Mouse (Mus musculus) heart, embryonic 14.5 days (tissue): ENCODE data around the gene Hbb-y. TPM values are rescaled to one million over a fixed set of nuclear protein-coding genes. Genes with fewer than 3 reads are reported as not detected.
"Not testable (repeated sequence)": the region's sequence is repeated elsewhere in the genome, so short reads cannot be mapped to it uniquely, and the experiment has no call there.

ENCODE experiments used
- ATAC-seq: fragments of 200-750 bp; cut with Nextera tagmentation; 2 replicates; pipeline ENCODE4 v1.8.0; 2017; ENCODE audit warnings: low read depth, moderate TSS enrichment; ENCODE audit not compliant: insufficient number of reproducible peaks, insufficient read depth, low FRiP score
- H3K27ac ChIP-seq, 2 experiments: fragments of 200-500 bp in 1 of 2; fragments of 300-500 bp in 1 of 2; sonication (generic) in 1 of 2; replicated peaks in 1 of 2; 2 replicates each; pipeline ENCODE4 v1.5.1; 2012 to 2014; ENCODE audit warnings: low read depth in 2 of 2, low read length in 2 of 2, control low read depth in 1 of 2, mild to moderate bottlenecking in 1 of 2, mixed read lengths in 1 of 2; ENCODE audit not compliant: control insufficient read depth in 1 of 2, insufficient read depth in 1 of 2
- H3K27me3 ChIP-seq: fragments of 300-500 bp; sonication (generic); 2 replicates; pipeline ENCODE4 v1.6.1; 2014; ENCODE audit warnings: mild to moderate bottlenecking, low read length, control low read depth; ENCODE audit not compliant: control insufficient read depth, insufficient read depth
- H3K36me3 ChIP-seq: fragments of 300-500 bp; sonication (generic); 2 replicates; pipeline ENCODE4 v1.6.1; 2014; ENCODE audit warnings: mild to moderate bottlenecking, control low read depth, low read length, mixed read lengths; ENCODE audit not compliant: control insufficient read depth, insufficient read depth
- H3K4me1 ChIP-seq, 2 experiments: fragments of 200-500 bp in 1 of 2; fragments of 300-500 bp in 1 of 2; sonication (generic) in 1 of 2; 2 replicates each; pipeline ENCODE4 v1.6.1; 2012 to 2014; ENCODE audit warnings: low read length in 2 of 2, control low read depth in 1 of 2, mixed read lengths in 1 of 2; ENCODE audit not compliant: control insufficient read depth in 2 of 2, insufficient read depth in 2 of 2
- H3K4me2 ChIP-seq: fragments of 300-500 bp; sonication (generic); 2 replicates; pipeline ENCODE4 v1.6.1; 2014; ENCODE audit warnings: mild to moderate bottlenecking, low read length
- H3K4me3 ChIP-seq, 2 experiments: fragments of 200-500 bp in 1 of 2; fragments of 300-500 bp in 1 of 2; sonication (generic) in 1 of 2; 2 replicates each; pipeline ENCODE4 v1.5.1; 2012 to 2014; ENCODE audit warnings: low read length in 2 of 2, mild to moderate bottlenecking in 2 of 2, control low read depth in 1 of 2, low read depth in 1 of 2, moderate library complexity in 1 of 2; ENCODE audit not compliant: control insufficient read depth in 1 of 2, insufficient read depth in 1 of 2
- H3K9ac ChIP-seq: fragments of 300-500 bp; sonication (generic); 2 replicates; pipeline ENCODE4 v1.6.1; 2014; ENCODE audit warnings: mild to moderate bottlenecking, low read length
- H3K9me3 ChIP-seq: fragments of 300-500 bp; sonication (generic); 2 replicates; pipeline ENCODE4 v1.6.1; 2016; ENCODE audit warnings: low read length, control low read depth; ENCODE audit not compliant: control insufficient read depth
- WGBS: fragments of 180-500 bp; shearing (Covaris S2); extraction: QIAGEN DNeasy Blood & Tissue Kit; methylation state at CpG from one replicate; pipeline ENCODE4 v1.1.7; 2014; 5-methylcytosine and 5-hydroxymethylcytosine counted together
- polyA plus RNA-seq: library from polyadenylated mRNA; unstranded; fragments of >200 nt; fragmentation: Nextera tagmentation; extraction: Ambion mirVana; gene quantifications from 2 replicates; pipeline ENCODE4 v1.2.1, GENCODE M21; 2014

Gene Hbb-y
- polyA plus RNA-seq, 1 experiment from 2014 or later = 2,227 TPM

GRCm38 (mm10) chr7:103812174-103812573 lies 40.8 kb downstream of the Hbb-y start:
- no peaks in the 10 kb centered on the region for H3K4me1 ChIP-seq
- no peak overlapping the region for H3K4me3 ChIP-seq
- no peaks in the 10 kb centered on the region for H3K27me3 ChIP-seq
- no peak overlapping the region for H3K27ac ChIP-seq
- 29% methylated on average over 1 of the region's 1 CpGs for WGBS
- H3K9ac ChIP-seq = no peak overlapping the region
- no peak for ATAC-seq
- H3K4me2 ChIP-seq = no peak overlapping the region
- H3K9me3 ChIP-seq = no peaks in the 10 kb centered on the region
- H3K36me3 ChIP-seq = no peaks in the 10 kb centered on the region

GRCm38 (mm10) chr7:103811223-103811845 lies 41.7 kb downstream of the Hbb-y start:
- Histone ChIP-seq H3K4me1 (no peaks in the 10 kb centered on the region), H3K27me3 (no peaks in the 10 kb centered on the region), H3K27ac (no peak overlapping the region), H3K4me3 (no peak overlapping the region), H3K9me3 (no peaks in the 10 kb centered on the region), H3K4me2 (no peak overlapping the region), H3K36me3 (no peaks in the 10 kb centered on the region), H3K9ac (no peak overlapping the region)
- ATAC-seq = no peak
- whole genome bisulfite sequencing = 73% methylated on average over 1 of the region's 1 CpGs

GRCm38 (mm10) chr7:103810746-103811145 lies 42.3 kb downstream of the Hbb-y start:
- no peaks in the 10 kb centered on the region for H3K9me3 ChIP-seq
- H3K4me1 ChIP-seq = no peaks in the 10 kb centered on the region
- H3K36me3 ChIP-seq = no peaks in the 10 kb centered on the region
- WGBS = 76% methylated on average over 3 of the region's 3 CpGs
- no peak overlapping the region for H3K9ac ChIP-seq
- no peak overlapping the region for H3K4me2 ChIP-seq
- no peak overlapping the region for H3K4me3 ChIP-seq
- H3K27me3 ChIP-seq = no peaks in the 10 kb centered on the region
- no peak overlapping the region for H3K27ac ChIP-seq
- ATAC-seq = no peak

- WGBS = 69% methylated on average over 1 of the region's 1 CpGs
- no peak for ATAC-seq
- H3K27ac ChIP-seq = no peak overlapping the region
Observed at GRCm38 (mm10) chr7:103810296-103810695, 42.7 kb downstream of the Hbb-y start.

GRCm38 (mm10) chr7:103809801-103810155 lies 43.2 kb downstream of the Hbb-y start:
- no peak overlapping the region for H3K4me2 ChIP-seq
- no peaks in the 10 kb centered on the region for H3K27me3 ChIP-seq
- H3K4me1 ChIP-seq = no peaks in the 10 kb centered on the region
- no peaks in the 10 kb centered on the region for H3K9me3 ChIP-seq
- no peak overlapping the region for H3K4me3 ChIP-seq
- no peaks in the 10 kb centered on the region for H3K36me3 ChIP-seq
- no peak for ATAC-seq
- 35% methylated on average over 1 of the region's 1 CpGs for WGBS
- H3K9ac ChIP-seq = no peak overlapping the region
- no peak overlapping the region for H3K27ac ChIP-seq

More at GRCm38 (mm10) chr7:103810296-103810695, 42.7 kb downstream of the Hbb-y start:
- Histone ChIP-seq H3K4me2 (no peak overlapping the region), H3K9ac (no peak overlapping the region), H3K4me1 (no peaks in the 10 kb centered on the region), H3K9me3 (no peaks in the 10 kb centered on the region), H3K36me3 (no peaks in the 10 kb centered on the region), H3K27me3 (no peaks in the 10 kb centered on the region), H3K4me3 (no peak overlapping the region)

GRCm38 (mm10) chr7:103808971-103809800 lies 43.8 kb downstream of the Hbb-y start:
- no peaks in the 10 kb centered on the region for H3K27me3 ChIP-seq
- H3K9ac ChIP-seq = no peak overlapping the region
- 19% methylated on average over 5 of the region's 5 CpGs for WGBS
- H3K4me3 ChIP-seq = no peak overlapping the region
- H3K9me3 ChIP-seq = no peaks in the 10 kb centered on the region
- H3K4me2 ChIP-seq = no peak overlapping the region
- no peaks in the 10 kb centered on the region for H3K4me1 ChIP-seq
- no peak overlapping the region for H3K27ac ChIP-seq
- no peak for ATAC-seq
- no peaks in the 10 kb centered on the region for H3K36me3 ChIP-seq

- H3K9ac ChIP-seq, H3K4me1 ChIP-seq, ATAC-seq, H3K27ac ChIP-seq, H3K4me3 ChIP-seq, H3K4me2 ChIP-seq, H3K36me3 ChIP-seq, H3K27me3 ChIP-seq, H3K9me3 ChIP-seq: not testable (repeated sequence)
- WGBS = 69% methylated on average over 2 of the region's 2 CpGs
Observed at GRCm38 (mm10) chr7:103808120-103808519, 44.9 kb downstream of the Hbb-y start.
